Mouse (Mus musculus) heart, postnatal 14 days (tissue): ENCODE measurements at regions not wholly inside any gene's neighbourhood (a gene's known extent, or its start where the extent isn't known, plus 50 kb on each side); places are given as distances from the start of the nearest gene placed in this dataset.
A peak's percentile ranks its signal among the peaks of the same experiment; 100 is the strongest.

Experiments used
- DNase-seq, 2 experiments: peaks; one replicate each; pipeline ENCODE4 v3.0.0; 2021 to 2022
- intact Hi-C: fragments of 180-260 bp; cut with DNase I; formaldehyde crosslinking; loops from one replicate; pipeline ENCODE4 v1.15.1; 2025

DNA sequence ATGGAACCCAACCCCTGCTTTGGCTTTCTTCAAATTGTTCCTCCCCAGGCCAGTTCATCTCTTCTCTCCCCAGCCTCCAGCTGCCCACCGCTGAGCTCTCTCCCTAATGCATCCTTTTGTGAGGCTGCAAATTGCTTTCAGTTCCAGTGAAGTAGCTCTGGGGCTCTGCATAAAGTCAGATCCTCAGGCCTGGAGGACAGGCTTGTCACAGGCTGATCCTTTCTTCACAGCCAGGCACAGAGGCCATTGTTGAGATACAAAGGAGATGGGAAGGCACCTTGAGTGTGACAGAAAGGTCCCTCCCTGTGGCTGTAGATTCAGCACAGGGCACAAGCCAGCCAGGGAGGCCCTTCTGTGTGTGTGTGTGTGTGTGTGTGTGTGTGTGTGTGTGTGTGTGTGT, 135.9 kb downstream of the Matn1 start:
- no peak for DNase-seq
- intact Hi-C loops: no loop called here

DNA sequence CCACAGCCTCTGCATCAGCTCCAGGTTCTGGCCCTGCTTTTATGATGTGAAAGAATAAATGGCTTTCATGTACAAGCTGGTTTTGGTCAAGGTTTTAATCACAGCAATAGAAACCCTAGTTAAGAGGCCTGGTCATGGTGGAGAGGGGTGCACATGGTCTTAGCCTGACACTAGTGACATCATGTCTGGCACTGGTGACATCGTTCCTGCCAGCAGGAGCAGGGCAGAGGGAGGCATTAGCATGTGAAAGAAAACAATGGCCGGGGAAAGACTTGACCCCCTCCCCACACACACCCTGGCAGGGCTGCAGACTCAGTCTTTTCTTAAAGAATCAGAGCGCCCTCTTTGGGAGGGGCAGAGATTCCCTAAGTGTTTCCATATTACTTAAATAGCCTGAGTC, 139.2 kb downstream of the Matn1 start:
- no peak for DNase-seq
- intact Hi-C loops: no loop called here

DNA sequence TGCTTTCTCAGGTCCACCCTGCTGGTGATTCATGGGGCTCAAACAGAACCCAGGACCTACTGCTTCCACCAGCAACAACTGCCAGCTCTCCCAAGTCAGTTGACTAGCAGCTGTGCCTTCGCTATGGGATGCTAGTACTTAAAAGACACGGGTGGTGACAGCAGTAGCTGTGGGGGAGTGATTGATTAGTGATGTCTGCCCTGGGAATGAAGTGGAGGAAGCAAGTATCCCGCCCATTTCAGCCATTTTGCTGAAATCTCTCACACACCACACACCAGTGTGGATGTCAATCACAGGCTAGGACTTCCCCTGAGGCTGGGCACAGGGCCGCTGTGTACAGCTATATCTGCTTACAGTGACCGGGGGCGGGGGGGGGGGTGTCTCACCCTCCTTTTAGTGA, 153.2 kb downstream of the Matn1 start:
- no peak for DNase-seq
- intact Hi-C loops: no loop called here

- intact Hi-C loops: no loop called here
Measured at GRCm38 (mm10) chr4:131100093-131100795, 156.1 kb downstream of the Matn1 start.

GRCm38 (mm10) chr4:131100796-131101156, 156.6 kb downstream of the Matn1 start:
- DNase-seq: no peak
- intact Hi-C loops: no loop called here

More at GRCm38 (mm10) chr4:131100093-131100795, 156.1 kb downstream of the Matn1 start:
- DNase-seq: no peak

DNA sequence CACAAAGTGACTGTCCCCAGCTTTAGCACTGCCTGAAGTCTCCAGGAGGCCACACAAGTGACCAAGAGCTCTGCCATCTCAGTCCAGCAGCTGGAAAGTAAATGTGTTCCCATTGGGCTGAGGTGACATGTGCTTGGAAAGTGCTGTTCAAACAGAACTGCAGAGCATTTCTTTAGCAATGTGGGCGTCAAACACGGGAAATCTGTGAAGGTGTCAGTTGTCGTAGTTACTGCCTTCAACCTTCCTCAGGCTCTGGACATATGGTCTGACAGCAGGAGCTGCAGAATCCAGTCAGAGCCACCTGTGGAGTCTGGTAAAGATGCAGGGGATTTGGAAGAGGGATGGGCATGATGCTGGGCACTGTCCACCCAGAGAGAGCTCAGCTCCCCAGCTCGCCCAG, 158.0 kb downstream of the Matn1 start:
- intact Hi-C loops: no loop called here
- no peak for DNase-seq

DNA sequence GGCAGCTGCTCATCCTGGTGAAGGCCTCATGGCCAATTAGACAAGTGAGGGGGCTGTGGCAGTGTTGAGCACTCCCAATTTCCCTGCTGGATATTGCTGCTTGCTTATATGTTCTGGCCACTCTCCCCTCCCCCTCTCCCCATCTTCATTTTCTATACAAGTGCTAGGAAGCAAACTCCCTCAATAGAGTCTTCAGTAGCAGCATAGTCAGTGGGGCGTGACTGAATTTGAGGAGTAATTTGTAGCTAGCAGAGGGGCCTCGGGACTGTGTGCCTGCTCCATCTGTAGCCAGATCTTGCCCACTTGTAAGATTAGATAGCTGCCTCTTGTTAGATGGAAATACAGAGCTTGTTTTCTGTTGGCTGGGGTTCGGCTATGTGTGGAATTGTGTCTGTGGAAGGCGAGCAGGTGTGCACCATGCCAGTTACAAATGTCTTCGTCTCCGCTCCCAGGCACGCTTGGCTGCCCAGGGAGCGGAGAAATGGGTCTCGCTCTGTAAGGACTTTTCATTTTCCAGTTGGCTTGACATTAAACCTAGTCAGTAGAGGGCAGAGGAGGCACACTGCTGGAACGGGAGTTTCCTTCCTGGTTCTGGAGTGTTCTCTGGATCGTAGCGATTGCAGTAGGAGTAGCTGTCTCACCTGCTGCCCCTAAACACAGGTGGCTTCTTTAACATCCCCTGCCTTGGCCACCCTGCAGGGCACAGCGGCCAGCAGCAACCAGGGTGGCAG, 163.1 kb downstream of the Matn1 start:
- intact Hi-C loops: no loop called here
- no peak for DNase-seq

DNA sequence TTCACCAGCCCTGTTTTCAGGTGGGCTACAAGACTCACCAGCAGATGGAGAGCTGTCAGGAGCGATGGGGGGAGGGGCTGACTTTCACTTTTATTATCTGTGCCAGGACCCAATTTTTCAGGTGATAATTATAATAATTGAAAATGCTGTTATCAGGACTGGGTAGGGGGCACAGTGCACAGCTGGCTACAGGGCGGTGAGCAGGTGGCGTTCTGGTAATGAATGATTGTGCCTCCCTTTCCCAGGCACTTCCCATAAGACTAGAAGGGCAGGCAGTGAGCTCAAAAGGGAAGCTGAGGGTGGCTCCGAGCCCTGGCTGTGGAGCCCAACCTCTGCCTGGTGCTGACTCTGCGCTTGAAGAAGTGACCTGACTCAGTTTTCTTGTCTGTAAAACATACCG, 168.4 kb downstream of the Matn1 start:
- no peak for DNase-seq
- intact Hi-C loops: no loop called here

- DNase-seq: no peak
- intact Hi-C loops: no loop called here
Measured at GRCm38 (mm10) chr4:131113727-131114303, 169.6 kb downstream of the Matn1 start.

- DNase-seq: peak; percentile 77 to 87
- intact Hi-C loops: no loop called here
Measured at GRCm38 (mm10) chr4:131115247-131115646, 171.1 kb downstream of the Matn1 start.

- DNase-seq: no peak
- intact Hi-C loops: no loop called here
Measured at GRCm38 (mm10) chr4:131118586-131118985, 174.4 kb downstream of the Matn1 start.

GRCm38 (mm10) chr4:131119621-131120020, 175.4 kb downstream of the Matn1 start:
- intact Hi-C loops: no loop called here
- DNase-seq: no peak

GRCm38 (mm10) chr4:131120680-131121079, 176.5 kb downstream of the Matn1 start:
- DNase-seq: no peak
- intact Hi-C loops: no loop called here

GRCm38 (mm10) chr4:131125975-131126374, 181.8 kb downstream of the Matn1 start:
- DNase-seq: no peak
- intact Hi-C loops: no loop called here

DNA sequence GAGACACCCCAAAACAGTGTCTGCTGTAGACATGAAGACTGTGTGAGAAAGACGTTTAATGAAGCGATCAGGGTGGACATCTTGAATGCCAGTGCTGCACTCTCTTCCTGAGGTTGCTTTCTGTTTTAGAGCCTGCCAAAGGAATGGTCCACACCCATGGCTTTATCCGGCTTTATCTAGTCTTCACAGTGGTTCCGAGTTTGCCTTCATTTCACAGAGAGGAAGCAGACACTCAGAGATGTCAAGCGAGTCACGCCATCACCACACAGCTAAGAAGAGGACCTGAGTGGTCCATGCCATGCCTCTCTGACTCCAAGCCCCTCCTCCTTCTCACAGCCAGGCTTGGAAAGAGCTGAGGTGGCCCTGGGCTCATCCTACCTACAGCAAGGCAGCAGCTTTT, 182.7 kb downstream of the Matn1 start:
- intact Hi-C loops: no loop called here
- DNase-seq: no peak

DNA sequence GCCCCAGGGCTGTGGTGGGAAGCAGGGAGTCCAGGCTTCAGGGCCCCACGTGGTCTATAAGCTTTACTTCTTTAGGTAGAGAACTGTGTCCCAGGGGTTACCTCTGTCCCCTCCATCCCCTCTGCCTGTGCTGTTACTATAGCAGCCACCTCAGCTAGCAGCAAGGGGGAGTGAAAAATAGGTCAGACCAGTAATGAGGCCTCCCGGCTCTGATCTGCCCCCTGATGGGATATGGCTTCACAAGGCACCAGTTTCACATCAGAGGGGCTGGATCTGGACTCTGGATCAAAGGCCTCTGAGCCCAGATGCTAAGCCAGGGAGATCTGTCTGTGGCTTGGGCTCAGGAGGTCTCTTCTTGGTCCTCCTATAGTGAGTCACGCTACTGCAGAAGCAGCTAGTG, 184.5 kb downstream of the Matn1 start:
- intact Hi-C loops: no loop called here
- no peak for DNase-seq

- no peak for DNase-seq
- intact Hi-C loops: no loop called here
Measured at GRCm38 (mm10) chr4:131132201-131132600, 188.0 kb downstream of the Matn1 start.

GRCm38 (mm10) chr4:131132781-131133180, 188.6 kb downstream of the Matn1 start:
- intact Hi-C loops: no loop called here

DNA sequence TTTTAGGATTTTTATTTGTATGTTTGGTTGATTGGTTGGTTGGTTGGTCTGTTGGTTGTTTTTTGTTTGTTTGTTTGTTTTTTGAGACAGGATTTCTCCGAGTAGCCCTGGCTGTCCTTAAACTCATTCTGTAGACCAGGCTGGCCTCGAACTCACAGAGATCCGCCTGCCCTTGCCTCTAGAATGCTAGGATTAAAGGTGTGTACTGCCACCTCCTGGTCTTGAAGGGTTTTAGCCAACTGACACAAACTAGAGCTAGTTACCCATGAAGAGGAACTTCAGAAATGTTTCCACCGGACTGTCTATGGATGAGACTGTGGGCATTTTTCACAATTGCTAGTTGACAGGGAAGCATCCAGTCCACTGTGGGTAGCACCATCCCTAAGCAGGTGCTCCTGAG, 191.7 kb downstream of the Matn1 start:
- intact Hi-C loops: no loop called here
- DNase-seq: no peak

More at GRCm38 (mm10) chr4:131132781-131133180, 188.6 kb downstream of the Matn1 start:
- DNase-seq: no peak

DNA sequence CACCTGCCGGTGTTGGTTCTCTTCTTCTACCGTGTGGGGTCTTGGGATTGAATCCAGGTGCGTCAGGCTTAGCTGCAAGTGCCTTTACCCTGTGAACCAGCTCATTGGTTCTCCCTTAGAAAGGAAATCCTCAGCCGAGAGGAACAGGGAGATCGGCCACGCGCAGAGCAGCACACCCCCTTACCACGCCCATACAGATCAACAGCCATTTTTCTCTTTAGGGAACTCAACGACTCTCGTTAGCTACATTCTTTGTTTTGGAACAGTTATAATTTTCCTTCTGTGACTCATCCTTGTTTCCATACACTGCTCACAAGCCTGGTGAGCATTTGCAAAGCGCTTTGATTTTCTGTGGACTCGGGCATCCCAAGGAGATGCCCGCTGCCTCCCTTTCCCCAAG, 194.7 kb downstream of the Matn1 start:
- intact Hi-C loops: no loop called here
- DNase-seq: no peak

GRCm38 (mm10) chr4:131141890-131142465, 197.8 kb downstream of the Matn1 start:
- intact Hi-C loops: no loop called here
- no peak for DNase-seq

DNA sequence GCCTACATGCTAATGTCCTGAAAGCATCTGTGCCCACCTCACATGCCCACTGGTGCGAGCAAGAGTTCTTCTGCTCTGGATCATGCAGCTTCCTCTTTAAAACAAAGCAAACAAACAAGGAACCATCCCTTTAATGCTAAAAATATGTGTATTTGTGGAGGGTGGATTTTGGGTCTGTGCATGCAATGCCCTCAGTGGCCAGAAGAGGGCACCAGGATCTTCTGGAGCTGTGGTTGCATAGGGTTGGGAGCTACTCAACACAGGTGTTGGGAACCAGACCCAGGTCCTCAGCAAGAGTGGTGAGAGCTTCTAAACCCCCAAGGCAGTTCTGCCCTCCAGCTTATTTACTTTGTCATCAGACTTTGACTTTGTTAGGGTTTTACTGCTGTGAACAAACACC, 201.3 kb downstream of the Matn1 start:
- intact Hi-C loops: no loop called here
- no peak for DNase-seq
